Mouse (Mus musculus): ENCODE results near the gene Mxd4.
A peak's percentile ranks its signal among the peaks of the same experiment; 100 is the strongest.

Gene Mxd4

DNA sequence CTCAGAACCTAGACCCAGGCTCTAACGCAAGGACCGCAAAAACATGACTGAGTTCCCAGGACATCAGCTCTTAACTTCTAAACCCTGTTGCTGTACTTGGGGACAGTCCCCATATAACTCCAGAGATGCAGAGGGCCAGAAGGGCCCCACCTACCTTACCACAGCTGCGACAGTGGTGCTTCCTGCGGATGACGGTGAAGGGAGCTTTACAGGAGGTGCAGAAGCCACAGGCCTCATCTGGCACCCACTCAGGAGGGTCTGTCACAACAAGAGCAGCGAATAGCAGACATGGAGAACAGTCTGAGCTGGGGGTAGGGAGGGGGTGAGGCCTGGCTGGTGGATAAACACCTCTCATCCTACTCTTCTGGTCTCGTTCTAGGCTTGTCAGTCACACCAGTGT lies 8.9 kb upstream of the Mxd4 start:
- DNase-seq (ENCODE audit: low read depth, low spot score), result no peak

DNA sequence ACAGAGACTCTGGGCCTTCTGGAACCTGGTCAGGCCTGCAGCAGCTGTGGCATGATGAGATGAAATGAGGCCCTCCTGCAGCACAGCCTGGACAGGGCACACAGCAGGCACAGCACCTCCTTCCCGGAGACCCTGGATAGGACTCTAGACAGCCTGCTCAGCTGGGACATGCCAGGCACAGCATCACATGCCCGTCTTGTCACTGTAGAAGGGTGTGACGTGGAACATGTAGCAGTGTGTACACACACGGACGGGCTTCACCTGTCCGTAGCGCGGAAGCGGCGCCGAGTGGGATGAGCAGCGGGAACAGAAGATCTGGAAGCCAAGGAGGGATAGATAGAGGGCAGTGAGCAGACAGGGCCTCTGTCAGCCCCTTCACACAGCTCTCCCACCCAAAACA lies 8.3 kb upstream of the Mxd4 start:
- DNase-seq (ENCODE audit: low read depth, low spot score), result no peak

DNA sequence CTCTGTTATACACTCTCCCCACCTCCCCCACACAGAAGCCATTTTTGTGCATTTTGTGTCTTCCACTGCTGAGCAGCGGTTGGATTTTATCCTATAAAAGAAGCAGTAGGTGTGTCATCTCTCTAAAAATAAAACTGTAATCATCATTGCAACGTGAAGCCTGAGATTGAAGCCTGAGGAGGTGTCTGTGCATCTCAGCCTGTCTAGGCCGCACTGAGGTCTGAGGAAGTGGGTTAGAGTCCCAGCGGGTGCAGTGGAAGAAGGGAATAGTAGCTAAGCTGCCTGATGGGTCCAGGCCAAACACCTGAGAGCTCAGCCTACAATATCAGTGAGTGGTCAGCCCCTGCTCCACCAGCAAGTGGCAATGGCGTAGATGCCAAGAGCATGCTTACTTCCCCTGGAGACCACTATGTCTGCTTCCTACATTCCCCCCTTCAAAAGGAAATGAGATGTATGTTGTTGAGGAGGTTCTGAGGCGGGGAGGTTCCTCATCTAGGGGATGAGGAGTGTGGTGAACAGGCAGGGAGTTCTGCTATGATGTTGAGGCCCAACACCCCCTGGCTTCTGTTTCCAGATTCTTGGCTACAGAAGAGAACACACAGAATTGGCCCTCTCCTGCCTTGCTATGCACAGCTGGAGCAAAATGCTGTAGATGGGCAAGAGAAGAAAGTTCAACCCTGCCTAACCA lies 7.6 kb upstream of the Mxd4 start:
- no peak for DNase-seq (ENCODE audit: low read depth, low spot score)

DNA sequence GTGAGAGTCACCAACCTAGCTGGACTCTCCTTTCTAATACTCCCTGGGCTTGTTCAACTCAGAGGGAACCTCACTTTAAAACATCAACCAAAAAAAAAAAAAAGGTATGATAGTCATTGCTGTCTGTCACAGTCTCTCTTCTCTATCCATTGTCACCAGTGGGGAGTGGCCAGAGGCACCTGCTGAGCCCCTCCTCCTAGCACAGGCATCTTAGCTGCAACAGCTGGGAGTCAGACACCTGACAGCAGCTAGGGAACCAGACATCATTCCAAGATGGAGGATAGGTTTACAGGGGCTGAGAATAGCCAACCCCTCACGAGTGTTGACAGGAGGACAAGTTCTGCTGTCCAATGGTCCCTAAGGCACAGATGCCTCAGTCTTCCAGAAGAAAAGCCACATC lies 6.9 kb upstream of the Mxd4 start:
- DNase-seq (ENCODE audit: low read depth, low spot score), result no peak

DNA sequence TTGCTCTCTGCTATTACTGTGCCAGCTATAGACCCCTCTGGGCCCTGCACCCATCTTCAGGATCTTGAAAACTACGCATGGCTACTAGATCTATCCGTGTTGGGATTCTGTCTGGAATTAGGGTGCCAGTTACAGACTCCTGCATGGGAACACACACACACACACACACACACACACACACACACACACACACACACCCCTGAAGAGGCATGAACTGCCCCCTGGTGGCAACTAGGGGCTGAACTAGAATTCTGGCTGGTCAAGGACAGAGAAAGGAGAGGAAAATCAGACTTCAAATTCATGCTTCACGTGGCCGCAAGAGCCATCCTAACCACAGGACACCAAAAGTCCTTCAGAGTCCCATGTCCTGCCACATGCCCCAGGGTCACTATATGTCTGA lies 4.3 kb upstream of the Mxd4 start:
- DNase-seq (ENCODE audit: low read depth, low spot score), result no peak

DNA sequence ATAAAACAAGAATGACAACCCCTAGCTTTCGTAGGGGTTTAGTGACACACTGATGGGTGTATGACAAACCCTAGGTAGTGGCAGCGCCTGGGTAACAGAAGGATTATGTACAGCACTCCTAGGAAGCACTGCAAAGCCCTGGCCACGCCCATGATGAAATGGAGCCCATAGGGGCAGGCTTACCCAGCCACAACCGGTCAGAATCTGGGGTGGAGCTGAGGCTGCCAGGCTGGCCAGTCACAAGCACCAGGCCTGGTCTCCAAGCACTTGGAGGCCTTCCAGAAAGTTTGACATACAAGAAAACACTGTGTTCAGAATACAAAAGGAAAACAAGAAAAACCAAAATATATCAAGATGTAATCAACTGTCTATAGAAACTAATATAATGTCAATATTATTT lies 3.5 kb upstream of the Mxd4 start:
- no peak for DNase-seq (ENCODE audit: low read depth, low spot score)

DNA sequence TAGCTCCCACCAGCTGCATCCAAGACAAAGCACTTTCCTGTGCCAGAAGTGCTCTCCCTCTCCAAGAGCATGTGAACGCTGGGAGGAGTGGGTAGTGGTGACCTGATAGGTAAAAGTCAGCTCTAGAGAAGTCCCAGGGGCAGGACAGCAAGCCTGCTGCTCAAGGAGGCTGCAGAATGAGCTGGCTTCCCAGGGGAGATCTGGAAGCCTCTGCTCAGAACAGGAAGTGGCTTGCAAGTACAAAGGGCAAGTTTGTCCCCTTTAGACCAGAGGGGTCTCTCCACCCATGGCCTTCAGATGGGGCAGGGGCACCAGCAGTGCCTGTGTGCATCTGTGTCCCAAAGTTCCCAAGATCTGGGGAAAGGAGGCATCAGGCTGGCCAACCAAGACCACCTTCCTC lies 2.0 kb upstream of the Mxd4 start:
- no peak for DNase-seq (ENCODE audit: low read depth, low spot score)

DNA sequence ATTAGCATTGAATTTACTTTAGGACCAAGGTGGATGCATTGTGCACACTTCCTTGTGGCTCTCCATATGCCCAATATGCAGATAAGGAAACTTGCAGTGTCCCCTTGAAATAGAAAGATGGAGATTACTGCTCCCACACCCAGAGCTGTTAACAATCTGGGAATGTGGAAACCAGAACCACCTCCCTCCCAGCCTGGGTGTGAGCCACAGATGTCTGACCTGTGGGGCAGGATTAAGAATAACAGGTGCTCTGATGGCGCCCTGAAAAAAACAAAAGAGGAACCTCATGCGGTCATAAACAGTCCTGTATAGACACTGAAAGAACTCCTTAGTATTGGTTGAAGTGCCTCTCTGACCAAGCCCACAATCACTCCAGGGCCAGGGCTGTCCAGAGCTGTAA lies 1.3 kb upstream of the Mxd4 start:
- DNase-seq (ENCODE audit: low read depth, low spot score), result no peak

DNA sequence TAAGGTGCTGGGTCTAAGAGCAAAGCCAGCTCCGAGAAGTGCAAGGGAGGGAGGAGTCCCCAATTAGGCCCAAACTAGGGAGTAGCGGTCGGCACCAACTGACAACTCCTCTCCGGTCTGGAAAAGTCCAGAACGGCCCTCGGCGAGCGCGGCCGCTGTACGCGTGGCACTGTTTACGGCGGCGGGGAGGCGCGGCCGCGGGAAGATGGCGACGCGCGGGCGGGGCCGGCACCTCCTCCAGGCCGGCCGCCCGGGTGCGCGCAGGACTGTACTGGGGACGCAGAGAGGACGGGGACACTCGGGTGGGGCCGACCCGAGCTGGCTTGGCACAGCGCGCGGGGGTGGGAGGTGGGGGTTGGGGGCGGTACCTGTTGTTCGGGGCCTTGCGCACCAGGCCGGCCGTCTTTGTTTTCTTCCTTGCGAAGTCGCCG lies 544 bp downstream of the Mxd4 start:
- peak; percentile 45 for DNase-seq (ENCODE audit: low read depth, low spot score)

DNA sequence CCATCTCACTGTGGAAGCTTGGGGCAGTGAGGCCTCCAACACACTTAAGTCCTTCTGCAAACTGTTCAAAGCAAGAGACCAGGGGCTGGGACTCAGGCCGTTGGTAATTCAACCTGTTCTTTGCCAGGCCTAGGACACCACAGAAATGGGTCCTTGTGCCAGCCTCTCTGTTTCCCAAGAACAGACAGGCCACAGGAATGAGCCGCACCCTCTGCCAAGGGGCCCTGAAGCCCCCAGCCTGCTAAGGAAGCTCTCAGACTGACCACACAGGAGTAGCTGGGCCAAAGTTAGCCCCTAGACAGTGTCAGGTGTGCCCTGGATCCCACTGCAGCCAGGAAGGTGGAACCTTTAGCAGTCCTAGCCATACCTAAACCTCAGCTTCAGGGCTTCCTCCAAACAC lies 1.1 kb downstream of the Mxd4 start:
- DNase-seq (ENCODE audit: low read depth, low spot score), result no peak

DNA sequence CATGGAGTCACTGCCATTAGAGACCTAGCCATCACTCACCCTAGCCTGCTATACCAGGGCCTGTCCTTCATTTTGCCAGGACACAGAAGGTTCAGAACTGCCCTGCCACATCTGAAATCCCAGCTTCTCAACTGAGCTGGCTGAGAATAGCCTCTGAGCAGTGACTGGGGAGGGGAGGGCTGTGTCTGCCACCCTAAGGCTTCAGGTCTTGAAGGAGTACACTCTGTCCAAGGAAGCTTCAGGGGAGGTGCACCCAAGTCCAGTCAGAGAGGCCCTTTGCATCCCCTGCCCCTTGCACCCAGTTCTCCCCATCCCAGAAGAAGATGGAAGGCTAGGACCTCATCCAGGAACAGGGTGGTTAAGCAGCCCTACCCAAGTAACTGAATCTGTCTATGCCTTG lies 1.7 kb downstream of the Mxd4 start:
- DNase-seq (ENCODE audit: low read depth, low spot score), result no peak

DNA sequence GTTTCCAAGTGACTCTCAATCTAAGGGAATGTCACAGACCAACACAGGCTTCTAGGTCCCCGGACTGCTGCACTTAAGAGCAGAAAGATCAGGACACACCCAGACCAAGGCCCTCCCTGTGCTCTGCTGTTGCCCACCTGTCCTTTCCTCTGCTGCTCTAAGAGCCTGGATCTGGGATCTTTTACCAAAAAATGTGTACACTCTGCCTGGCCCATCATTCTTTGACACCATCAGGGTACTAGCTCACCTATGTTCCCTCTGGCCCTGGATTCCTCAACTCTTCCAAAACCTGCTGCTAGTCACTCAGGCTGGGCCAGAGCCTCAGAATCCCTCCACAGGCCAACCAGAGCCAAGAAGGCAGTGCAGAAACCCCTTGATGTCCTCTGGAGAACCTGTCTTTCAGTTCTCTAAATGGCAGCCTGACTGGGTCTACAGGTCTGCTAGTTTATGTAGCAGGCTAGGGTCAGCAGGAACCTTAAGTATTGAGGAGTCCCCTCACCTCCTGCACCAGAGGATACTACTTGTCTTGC lies 2.4 kb downstream of the Mxd4 start:
- no peak for DNase-seq (ENCODE audit: low read depth, low spot score)

DNA sequence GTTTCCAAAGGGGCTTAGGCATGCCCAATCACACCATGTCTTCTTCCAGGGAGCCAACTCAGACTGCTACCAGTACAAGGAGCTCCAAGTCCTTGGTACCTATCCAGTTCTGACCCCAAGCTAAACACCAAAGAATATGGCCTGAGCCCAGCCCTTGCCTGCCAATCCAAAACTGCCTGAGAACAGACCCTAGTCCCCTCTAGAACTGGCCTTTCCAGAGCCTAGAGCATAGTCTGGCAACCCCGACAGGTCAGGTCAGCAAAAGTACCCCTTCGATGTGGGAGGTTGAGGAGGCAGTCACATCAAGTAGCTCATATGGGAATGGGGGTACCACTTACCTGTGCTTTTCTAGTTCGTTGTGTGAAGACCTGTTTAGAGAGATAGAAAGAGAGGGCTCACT lies 3.5 kb downstream of the Mxd4 start:
- DNase-seq (ENCODE audit: low read depth, low spot score), result no peak

DNA sequence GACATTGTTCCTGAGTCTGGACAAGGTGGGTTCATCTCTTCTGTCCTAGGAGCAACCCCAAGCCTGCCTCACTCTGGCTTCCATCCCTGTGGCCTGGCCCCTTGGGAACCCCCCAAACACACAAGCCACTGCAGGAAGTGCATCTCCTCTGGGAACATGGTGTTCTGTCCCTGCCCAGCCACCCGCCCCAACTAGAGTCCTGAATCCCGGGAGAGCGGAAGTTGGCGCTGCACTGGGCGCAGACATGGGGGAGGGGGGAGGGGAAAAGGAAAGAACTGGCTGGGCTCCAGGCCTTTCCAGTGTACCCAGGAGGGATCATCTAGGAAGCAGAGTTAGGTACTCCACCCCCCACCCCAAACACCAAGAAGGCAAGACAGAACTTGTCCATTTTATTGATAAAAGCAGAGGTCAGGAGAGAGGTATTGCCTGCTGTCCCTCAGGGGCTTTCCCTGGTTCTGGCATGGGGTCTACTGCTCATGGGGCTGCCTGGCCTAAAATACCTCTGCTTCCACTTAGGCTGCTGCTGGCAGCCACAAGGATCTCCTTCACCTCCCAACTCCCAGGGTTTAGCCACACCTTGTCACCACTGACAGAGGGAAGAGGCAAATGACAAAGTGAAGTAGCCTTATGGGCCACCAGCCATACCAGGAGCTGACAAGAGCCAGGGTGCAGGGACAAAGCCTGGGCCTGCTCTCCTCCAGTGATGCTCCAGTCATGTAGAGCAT lies 4.2 kb downstream of the Mxd4 start:
- no peak for DNase-seq (ENCODE audit: low read depth, low spot score)

DNA sequence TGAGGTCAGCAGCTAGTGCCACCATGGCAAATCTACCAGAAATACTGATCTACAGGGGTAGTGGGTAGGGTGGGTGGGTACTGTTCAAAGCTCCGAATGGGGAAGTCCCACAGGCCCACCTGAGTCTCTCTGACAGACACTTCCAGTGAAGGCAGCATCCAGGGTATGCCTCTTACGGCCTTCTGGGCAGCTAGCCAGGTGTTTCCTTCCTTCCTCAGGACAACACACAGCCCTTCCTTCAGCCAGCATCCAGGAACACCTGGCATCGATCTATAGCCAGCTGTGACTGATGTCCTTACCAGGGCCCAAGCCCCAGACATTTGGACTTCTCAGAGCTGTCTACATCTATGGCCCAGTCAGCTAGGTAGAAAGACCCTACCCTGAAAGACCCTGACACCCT lies 5.0 kb downstream of the Mxd4 start:
- DNase-seq (ENCODE audit: low read depth, low spot score), result no peak

DNA sequence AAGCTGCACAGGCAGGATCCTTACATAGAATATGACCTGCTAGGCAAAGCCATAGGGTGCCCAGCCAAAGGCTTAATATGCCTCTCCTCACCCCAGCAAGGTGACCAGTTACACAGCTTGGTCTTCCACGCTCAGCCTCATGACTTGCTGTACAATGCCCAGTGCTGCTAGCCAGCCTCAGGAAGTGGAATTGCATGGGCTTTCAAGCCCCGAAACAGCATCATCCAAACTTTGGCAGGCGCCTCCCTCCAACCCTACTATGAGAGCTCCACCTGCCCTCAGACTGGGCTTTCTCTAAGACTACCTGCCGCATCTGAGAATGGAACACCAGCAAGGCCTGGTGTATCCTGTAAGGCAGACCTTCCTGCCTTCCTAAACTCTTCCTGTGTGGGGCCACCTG lies 9.7 kb downstream of the Mxd4 start:
- DNase-seq (ENCODE audit: low read depth, low spot score), result no peak

DNA sequence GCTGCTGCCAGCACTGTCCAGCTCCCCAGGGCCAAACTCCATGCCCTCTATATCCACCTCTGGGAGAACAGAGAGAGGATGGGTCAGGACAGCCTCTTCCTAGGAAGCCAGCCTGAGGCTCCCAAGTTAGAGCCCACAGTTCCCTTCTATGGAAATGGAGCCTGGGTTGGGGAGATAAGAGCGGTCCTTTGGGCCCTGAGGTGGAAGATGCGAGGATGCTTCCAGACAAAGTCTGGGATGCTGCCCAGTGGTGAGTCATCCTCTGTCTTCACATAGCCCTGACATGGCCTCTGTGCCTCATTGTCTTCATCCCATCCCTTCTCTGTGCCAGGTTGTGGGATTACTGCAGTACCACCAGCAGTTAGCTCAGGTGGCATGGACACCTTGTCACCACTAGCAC lies 10.4 kb downstream of the Mxd4 start:
- no peak for DNase-seq (ENCODE audit: low read depth, low spot score)

DNA sequence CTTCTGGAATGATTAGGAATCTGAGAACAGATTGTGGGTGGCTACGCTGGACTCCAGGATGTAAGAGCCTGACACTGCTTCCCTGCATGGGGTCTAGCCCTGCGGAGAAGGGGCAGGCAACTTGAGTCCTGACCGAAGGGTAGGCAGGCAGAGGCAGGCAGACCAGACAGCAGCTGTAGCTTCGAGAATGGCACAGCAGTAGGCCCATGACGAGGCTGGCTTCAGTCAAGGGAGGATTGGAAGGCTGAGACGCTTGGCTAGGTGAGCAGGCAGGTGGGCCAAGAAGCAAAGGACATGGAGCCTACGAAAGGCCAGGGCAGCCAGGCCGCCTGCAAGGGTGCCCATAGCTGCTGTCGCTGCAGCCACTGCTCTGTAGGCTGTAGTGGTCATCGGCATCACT lies 10.8 kb downstream of the Mxd4 start:
- DNase-seq (ENCODE audit: low read depth, low spot score), result no peak

DNA sequence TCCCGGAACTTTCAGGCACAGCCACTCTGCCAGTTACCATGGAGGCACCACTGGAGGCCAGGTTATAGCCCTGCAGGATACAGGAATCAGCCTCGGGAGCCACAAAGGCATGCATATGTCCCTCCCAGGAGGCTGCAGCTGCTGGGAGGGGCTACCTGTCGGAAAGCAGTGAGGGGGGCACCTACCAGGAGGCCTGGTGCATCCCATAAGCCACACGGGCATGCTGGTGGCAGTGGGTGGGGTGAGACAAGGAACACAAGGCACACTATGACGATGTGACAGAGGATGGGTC lies 12.2 kb downstream of the Mxd4 start:
- DNase-seq (ENCODE audit: low read depth, low spot score), result no peak

DNA sequence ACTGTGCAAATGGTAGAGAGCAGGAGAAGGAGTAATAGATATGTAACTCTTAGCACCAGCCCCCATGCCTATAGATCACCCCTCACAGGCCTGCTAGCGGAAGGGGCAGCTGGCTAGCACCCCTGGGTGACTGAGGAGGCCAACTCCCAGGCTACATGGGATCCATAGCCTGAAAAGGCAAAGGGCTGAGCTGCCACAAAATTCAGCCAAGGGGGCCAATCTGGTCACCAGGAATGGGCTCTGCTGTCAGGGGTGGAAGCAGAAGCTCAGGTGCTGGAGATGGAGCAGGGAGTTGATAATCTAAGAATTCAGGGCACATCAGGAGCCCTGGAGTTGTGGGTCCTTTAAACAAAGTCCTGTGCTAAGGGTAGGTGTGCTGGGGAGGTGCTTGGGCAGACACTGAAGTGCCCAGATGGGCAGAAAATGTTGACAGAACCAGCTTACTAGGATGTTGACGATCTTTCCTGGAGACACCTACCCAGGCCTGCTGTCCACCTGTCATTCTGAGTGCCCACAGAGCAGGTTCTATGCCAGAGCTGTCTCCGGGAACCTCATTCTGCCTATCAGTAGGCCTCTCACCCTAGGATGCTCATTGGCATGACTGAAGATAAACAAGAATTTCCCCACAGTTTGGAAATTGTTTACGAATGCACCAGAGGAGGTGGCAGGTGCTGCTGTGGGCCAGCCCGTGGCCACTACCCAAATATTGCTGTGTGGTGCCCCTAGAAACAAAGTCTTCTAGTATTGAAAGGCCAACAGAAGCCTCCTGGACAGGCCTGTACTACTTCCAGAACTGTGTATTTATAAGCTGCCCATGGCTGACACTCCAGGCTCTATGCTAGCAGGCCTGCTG lies 12.7 kb downstream of the Mxd4 start:
- DNase-seq (ENCODE audit: low read depth, low spot score), result no peak

DNA sequence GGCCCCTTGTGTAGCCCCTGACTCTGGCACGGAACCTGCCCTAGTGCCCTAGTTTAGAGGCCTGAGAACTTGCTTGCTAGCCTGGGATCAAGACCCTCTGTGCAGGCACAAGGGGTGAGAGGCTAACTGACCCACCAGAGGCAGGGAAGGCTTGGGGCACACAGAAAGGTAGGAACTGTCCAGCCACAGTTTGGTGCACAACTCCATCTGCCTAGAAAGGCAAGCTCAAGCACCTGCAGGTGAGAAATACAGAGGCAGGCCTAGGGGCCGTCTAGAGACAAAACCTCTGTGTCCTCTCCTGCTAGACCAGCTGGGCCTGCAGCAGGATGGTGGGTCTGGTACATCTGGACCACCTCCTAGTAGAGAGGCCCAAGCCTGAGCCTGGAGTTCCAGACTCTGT lies 13.5 kb downstream of the Mxd4 start:
- DNase-seq (ENCODE audit: low read depth, low spot score), result no peak

DNA sequence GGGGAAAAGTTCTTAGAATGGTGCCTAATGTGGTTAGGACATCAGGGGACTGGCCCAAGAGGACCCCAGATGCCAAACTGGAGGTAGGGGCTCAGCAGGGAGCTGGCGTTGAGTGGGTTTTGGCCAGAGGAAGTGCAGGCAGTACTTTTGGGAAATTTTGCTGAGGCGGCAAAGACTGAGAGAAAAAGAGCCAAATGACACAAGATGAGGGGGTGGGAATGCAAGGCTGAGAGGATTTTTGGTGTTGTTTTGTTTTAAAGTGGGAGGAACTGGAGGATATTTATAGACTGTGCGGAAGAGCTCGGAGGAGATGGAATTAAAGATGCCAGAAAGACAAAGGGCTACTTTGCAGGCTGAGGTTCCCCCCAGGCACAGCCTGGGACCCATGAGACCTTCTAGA lies 16.8 kb downstream of the Mxd4 start:
- DNase-seq (ENCODE audit: low read depth, low spot score), result no peak

DNA sequence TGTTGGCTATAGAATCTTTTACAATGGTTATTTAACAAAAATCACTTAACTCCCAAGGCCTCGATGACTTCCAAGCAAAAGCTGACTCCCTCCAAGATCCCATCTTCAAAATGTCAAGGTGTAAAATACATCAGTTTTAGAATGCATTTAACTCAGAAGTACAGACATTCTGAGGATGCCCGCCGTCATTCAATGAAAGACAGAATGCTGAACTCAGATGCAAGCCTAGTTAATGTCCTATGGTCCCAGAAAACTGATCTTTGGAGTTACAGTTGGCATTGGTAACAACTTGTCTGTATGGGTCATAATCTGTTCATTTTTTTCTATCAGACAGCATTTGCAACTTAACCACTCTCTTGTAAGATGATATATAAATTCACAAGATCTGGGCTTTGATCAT lies 17.6 kb downstream of the Mxd4 start:
- DNase-seq (ENCODE audit: low read depth, low spot score), result no peak

Data from mesoderm, embryonic 11.5 days (tissue).